Mouse (Mus musculus): ENCODE results near the gene Sin3a. TPM values are rescaled to one million over a fixed set of nuclear protein-coding genes. Genes with fewer than 3 reads are reported as not detected.
A peak's percentile ranks its signal among the peaks of the same experiment; 100 is the strongest.

The Sin3a gene
- polyA plus RNA-seq, 1 experiment from 2014 or later: 33.6 TPM

GRCm38 (mm10) chr9:57146451-57147066, 74.7 kb downstream of the Sin3a start:
- H3K27me3 ChIP-seq (ENCODE audit: control insufficient read depth, insufficient read depth, low read depth, low read length): no peaks in the 10 kb centered on the region
- H3K4me2 ChIP-seq (ENCODE audit: low read depth, low read length): no peak overlapping the region
- no peak overlapping the region for H3K27ac ChIP-seq (ENCODE audit: low read length)
- H3K36me3 ChIP-seq (ENCODE audit: control insufficient read depth, insufficient read depth, low read length): peaks cover 5% of the 10 kb centered on the region; the same call in 1 of the 2 replicates
- 80% methylated on average over 17 of the region's 17 CpGs for WGBS
- no peaks in the 10 kb centered on the region for H3K9me3 ChIP-seq (ENCODE audit: control insufficient read depth, low read length)
- ATAC-seq (ENCODE audit: low read depth): no peak
- H3K4me1 ChIP-seq (replicated peaks; ENCODE audit: control insufficient read depth, insufficient read depth, low read length): peaks cover 6% of the 10 kb centered on the region; the same call in 1 of the 2 replicates
- H3K9ac ChIP-seq (ENCODE audit: low read length): no peak overlapping the region
- no peak overlapping the region for H3K4me3 ChIP-seq (ENCODE audit: low read length)

DNA sequence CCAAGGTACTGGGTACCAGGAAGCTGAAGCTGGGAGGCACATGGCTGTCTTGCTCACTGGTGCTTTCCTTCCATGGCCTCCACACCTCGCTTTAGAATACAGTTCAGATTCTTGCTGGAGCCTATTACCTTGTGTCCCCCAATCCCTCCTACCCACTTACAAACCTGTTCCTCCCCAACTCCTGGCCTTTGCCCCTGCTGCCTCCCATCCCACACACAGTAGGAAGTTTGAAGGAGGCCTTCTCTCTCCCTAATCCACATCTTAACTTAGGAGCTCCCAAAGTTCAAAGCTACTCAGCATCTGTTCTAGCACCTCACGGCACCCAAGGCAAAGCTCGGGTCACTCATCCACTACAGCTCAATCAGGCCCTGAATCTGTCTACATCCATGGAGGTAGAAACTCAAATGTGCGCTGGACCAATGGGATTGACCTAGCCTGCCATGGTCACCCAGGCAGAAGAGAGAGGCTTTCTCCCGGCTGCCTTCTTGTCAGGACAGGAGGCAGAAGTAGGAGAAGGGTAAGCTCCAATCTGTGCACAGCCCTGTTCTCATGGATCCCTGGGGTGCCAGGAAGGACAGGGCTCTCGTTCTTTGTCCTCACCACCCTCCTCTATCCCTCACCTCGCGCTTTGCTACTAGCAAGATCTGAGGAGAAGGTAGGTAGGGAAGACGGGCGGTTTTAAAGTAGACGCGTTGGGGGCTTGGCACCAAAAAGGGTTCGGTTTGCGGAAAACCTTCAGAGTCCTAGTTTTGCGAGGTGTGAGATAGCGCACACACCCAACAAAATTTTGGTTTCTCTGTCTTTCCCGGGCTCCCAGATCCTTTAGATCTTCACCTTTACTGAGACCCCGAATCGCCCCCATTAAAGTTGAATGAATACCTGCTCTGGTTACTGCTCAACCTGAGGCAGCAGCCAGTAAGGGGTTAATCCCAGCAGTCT, 75.6 kb downstream of the Sin3a start:
- H3K4me1 ChIP-seq (replicated peaks; ENCODE audit: control insufficient read depth, insufficient read depth, low read length): peaks cover 6% of the 10 kb centered on the region; the same call in 1 of the 2 replicates
- peak overlapping the region; percentile 84 for H3K9ac ChIP-seq (ENCODE audit: low read length)
- ATAC-seq (ENCODE audit: low read depth): peak; percentile 52
- H3K4me3 ChIP-seq (ENCODE audit: low read length): peak overlapping the region; percentile 59
- peak overlapping the region; percentile 92 for H3K27ac ChIP-seq (ENCODE audit: low read length)
- H3K9me3 ChIP-seq (ENCODE audit: control insufficient read depth, low read length): no peaks in the 10 kb centered on the region
- H3K36me3 ChIP-seq (ENCODE audit: control insufficient read depth, insufficient read depth, low read length): peaks cover under 1% of the 10 kb centered on the region; the same call in 1 of the 2 replicates
- peak overlapping the region; percentile 86 for H3K4me2 ChIP-seq (ENCODE audit: low read depth, low read length)
- WGBS: 6% methylated on average over 19 of the region's 19 CpGs
- H3K27me3 ChIP-seq (ENCODE audit: control insufficient read depth, insufficient read depth, low read depth, low read length): no peaks in the 10 kb centered on the region

DNA sequence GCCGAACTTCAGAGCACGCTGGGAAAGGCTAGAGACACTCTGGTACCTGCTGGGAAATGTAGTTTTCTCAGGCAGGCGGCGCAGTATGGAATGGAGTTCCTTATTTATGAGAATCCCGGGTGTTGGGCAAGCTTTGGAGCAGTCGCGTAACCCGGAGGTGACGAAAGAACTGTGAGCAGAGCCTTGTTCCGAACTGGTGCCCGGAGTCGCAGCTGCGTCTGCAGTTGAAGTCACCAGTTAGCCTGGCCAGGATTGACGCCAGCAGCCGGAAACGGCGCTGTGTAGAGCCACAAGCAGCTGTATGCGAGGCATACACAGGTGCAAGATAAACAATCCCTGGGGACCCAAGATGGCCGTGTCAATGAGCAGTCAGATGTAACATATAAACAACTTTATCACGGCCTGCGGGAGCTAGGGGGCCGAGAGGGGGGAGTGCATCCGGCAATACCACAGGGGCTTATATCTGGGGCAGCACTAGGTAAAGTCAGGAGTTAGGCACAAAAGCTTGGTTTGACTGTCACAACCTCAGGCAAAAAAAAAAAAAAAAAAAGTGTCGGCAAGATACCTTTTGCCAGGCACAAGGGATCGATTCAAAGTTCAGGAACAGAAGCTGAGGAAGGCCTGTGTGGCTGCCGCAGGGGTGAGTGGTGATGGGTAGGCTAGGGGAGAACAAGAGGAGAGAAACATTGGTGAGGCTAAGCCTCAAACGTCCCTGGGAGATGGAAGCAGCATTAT, 76.5 kb downstream of the Sin3a start, which contains the start of gene Neil1:
TSS of gene Neil1 (minus strand) at position 162 of the 735 bp plus-strand sequence.
- no peaks in the 10 kb centered on the region for H3K27me3 ChIP-seq (ENCODE audit: control insufficient read depth, insufficient read depth, low read depth, low read length)
- H3K4me1 ChIP-seq (replicated peaks; ENCODE audit: control insufficient read depth, insufficient read depth, low read length): peaks cover 6% of the 10 kb centered on the region; the same call in 1 of the 2 replicates
- H3K4me2 ChIP-seq (ENCODE audit: low read depth, low read length): peak within 1 kb of the TSS; percentile 86
- peak within 1 kb of the TSS; percentile 84 for H3K9ac ChIP-seq (ENCODE audit: low read length)
- peak; percentile 95 for ATAC-seq (ENCODE audit: low read depth)
- WGBS: under 1% methylated on average over 27 of the region's 27 CpGs
- H3K4me3 ChIP-seq (ENCODE audit: low read length): peak within 1 kb of the TSS; percentile 59
- no peaks in the 10 kb centered on the region for H3K36me3 ChIP-seq (ENCODE audit: control insufficient read depth, insufficient read depth, low read length)
- no peaks in the 10 kb centered on the region for H3K9me3 ChIP-seq (ENCODE audit: control insufficient read depth, low read length)
- peak within 1 kb of the TSS; percentile 92 for H3K27ac ChIP-seq (ENCODE audit: low read length)

DNA sequence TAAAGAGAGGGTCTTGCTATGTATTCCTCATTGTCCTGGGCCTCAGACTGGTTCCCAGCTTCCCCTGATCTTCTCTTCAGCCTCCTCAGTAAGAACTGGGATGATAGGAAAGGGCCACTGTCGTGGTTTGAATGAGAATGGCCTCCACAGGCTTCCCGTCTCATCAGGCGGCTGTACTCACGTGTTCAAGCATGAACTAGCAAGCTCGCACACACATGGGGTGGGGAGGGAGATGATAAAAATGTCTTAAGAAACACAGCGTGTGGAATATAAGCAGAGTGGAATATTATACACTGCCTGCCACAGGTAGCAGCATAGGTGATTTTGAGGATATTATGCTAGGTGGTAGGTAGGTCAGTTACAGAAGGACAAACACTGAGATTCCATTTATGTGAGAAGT, 77.2 kb downstream of the Sin3a start:
- Histone ChIP-seq H3K9ac (ENCODE audit: low read length) (peak overlapping the region; percentile 84; the same call in 1 of the 2 replicates), H3K4me3 (ENCODE audit: low read length) (peak overlapping the region; percentile 59; the same call in 1 of the 2 replicates), H3K9me3 (ENCODE audit: control insufficient read depth, low read length) (no peaks in the 10 kb centered on the region), H3K36me3 (ENCODE audit: control insufficient read depth, insufficient read depth, low read length) (no peaks in the 10 kb centered on the region), H3K27ac (ENCODE audit: low read length) (peak overlapping the region; percentile 92; the same call in 1 of the 2 replicates), H3K4me1 (replicated peaks; ENCODE audit: control insufficient read depth, insufficient read depth, low read length) (peaks cover 6% of the 10 kb centered on the region; the same call in 1 of the 2 replicates), H3K27me3 (ENCODE audit: control insufficient read depth, insufficient read depth, low read depth, low read length) (no peaks in the 10 kb centered on the region), H3K4me2 (ENCODE audit: low read depth, low read length) (peak overlapping the region; percentile 86)
- WGBS: 63% methylated on average over 6 of the region's 6 CpGs
- no peak for ATAC-seq (ENCODE audit: low read depth)

- Histone ChIP-seq H3K9ac (ENCODE audit: low read length) (no peak overlapping the region), H3K4me3 (ENCODE audit: low read length) (no peak overlapping the region), H3K4me2 (ENCODE audit: low read depth, low read length) (no peak overlapping the region), H3K36me3 (ENCODE audit: control insufficient read depth, insufficient read depth, low read length) (no peaks in the 10 kb centered on the region; the same call in 1 of the 2 replicates), H3K9me3 (ENCODE audit: control insufficient read depth, low read length) (no peaks in the 10 kb centered on the region), H3K27ac (ENCODE audit: low read length) (no peak overlapping the region), H3K4me1 (replicated peaks; ENCODE audit: control insufficient read depth, insufficient read depth, low read length) (peaks cover 6% of the 10 kb centered on the region; the same call in 1 of the 2 replicates), H3K27me3 (ENCODE audit: control insufficient read depth, insufficient read depth, low read depth, low read length) (no peaks in the 10 kb centered on the region)
- no peak for ATAC-seq (ENCODE audit: low read depth)
- 76% methylated on average over 5 of the region's 5 CpGs for WGBS
These were observed 78.4 kb downstream of the Sin3a start for GRCm38 (mm10) chr9:57150192-57150591.

DNA sequence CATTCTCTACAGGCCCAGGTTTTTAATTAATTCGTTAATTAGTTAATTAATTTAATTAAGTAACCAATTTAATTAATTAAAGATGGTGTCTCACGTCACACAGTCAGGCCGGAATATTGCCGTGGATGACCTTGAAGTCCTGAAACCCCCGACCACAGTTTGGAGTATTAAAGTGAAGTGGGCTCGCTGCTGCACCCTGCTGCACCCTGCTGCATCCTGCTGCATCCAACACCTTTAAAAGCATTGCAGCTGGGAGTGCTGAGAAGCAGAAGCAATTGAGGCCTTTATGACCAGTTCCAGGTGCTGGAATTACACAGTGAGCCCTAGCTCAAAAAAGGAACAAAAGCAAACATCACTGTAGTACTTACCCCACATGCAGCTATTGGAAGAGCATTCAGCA, 80.5 kb downstream of the Sin3a start:
- H3K4me2 ChIP-seq (ENCODE audit: low read depth, low read length): no peak overlapping the region
- H3K4me3 ChIP-seq (ENCODE audit: low read length): no peak overlapping the region
- no peak overlapping the region for H3K27ac ChIP-seq (ENCODE audit: low read length)
- H3K9me3 ChIP-seq (ENCODE audit: control insufficient read depth, low read length): no peaks in the 10 kb centered on the region
- no peak for ATAC-seq (ENCODE audit: low read depth)
- H3K27me3 ChIP-seq (ENCODE audit: control insufficient read depth, insufficient read depth, low read depth, low read length): no peaks in the 10 kb centered on the region
- H3K4me1 ChIP-seq (replicated peaks; ENCODE audit: control insufficient read depth, insufficient read depth, low read length): peaks cover 1% of the 10 kb centered on the region; the same call in 1 of the 2 replicates
- H3K9ac ChIP-seq (ENCODE audit: low read length): no peak overlapping the region
- H3K36me3 ChIP-seq (ENCODE audit: control insufficient read depth, insufficient read depth, low read length): peaks cover 4% of the 10 kb centered on the region
- WGBS: 47% methylated on average over 6 of the region's 6 CpGs

- H3K9ac ChIP-seq (ENCODE audit: low read length): no peak overlapping the region
These were observed 84.5 kb downstream of the Sin3a start for GRCm38 (mm10) chr9:57156383-57156782.

GRCm38 (mm10) chr9:57156823-57157222, 85.0 kb downstream of the Sin3a start:
- no peaks in the 10 kb centered on the region for H3K9me3 ChIP-seq (ENCODE audit: control insufficient read depth, low read length)
- no peak overlapping the region for H3K4me3 ChIP-seq (ENCODE audit: low read length)
- no peaks in the 10 kb centered on the region for H3K27me3 ChIP-seq (ENCODE audit: control insufficient read depth, insufficient read depth, low read depth, low read length)
- H3K9ac ChIP-seq (ENCODE audit: low read length): no peak overlapping the region
- H3K4me2 ChIP-seq (ENCODE audit: low read depth, low read length): no peak overlapping the region
- no peak for ATAC-seq (ENCODE audit: low read depth)
- H3K36me3 ChIP-seq (ENCODE audit: control insufficient read depth, insufficient read depth, low read length): peaks cover 4% of the 10 kb centered on the region
- H3K4me1 ChIP-seq (replicated peaks; ENCODE audit: control insufficient read depth, insufficient read depth, low read length): peaks cover 3% of the 10 kb centered on the region; the same call in 1 of the 2 replicates
- H3K27ac ChIP-seq (ENCODE audit: low read length): no peak overlapping the region
- WGBS: 82% methylated on average over 8 of the region's 8 CpGs

More at GRCm38 (mm10) chr9:57156383-57156782, 84.5 kb downstream of the Sin3a start:
- Histone ChIP-seq H3K9me3 (ENCODE audit: control insufficient read depth, low read length) (no peaks in the 10 kb centered on the region), H3K27me3 (ENCODE audit: control insufficient read depth, insufficient read depth, low read depth, low read length) (no peaks in the 10 kb centered on the region), H3K4me3 (ENCODE audit: low read length) (no peak overlapping the region), H3K27ac (ENCODE audit: low read length) (no peak overlapping the region), H3K36me3 (ENCODE audit: control insufficient read depth, insufficient read depth, low read length) (peaks cover 4% of the 10 kb centered on the region), H3K4me1 (replicated peaks; ENCODE audit: control insufficient read depth, insufficient read depth, low read length) (peaks cover 3% of the 10 kb centered on the region; the same call in 1 of the 2 replicates), H3K4me2 (ENCODE audit: low read depth, low read length) (no peak overlapping the region)
- ATAC-seq (ENCODE audit: low read depth): no peak
- WGBS: 91% methylated on average over 7 of the region's 7 CpGs
